Mouse (Mus musculus) thymus, postnatal 10 days (tissue): ENCODE results near the gene Clstn2.

Experiments
- DNase-seq, 2 experiments: peaks; one replicate each; pipeline ENCODE4 v3.0.0; 2021; ENCODE audit warnings: low spot score in 2 of 2

Clstn2 gene

DNA sequence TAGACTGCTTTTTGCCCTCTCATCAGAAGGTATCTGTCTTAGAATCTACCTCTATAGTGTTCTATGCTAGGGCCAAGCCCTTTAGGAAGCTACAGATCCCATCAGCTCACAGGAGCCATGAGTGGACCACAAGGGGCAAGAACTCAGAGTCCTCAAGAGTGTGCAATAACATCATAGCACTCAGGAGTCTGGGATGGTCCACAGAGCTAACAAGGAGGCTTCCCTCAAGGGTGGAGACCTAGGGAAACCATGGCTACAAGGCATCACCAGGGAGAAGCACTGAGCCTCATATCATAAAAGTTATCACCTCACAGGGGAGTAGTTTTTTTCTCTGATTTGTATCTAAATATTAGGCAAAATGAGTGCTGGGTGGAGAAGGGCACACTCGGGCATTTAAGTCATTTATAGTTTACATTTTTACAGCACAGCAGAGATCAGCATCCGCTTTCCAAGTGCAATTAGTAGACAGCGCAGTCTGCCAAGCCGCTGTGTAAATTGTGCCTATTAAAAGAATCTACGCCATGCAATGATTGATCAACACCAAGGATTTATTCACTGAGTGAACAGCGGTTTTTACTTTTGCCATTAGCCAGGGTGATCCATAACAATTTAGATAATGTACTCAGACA is 82.5 kb downstream of the Clstn2 start:
- DNase-seq: no peak

- no peak for DNase-seq
These were observed 113.7 kb downstream of the Clstn2 start for GRCm38 (mm10) chr9:97919326-97919725.

GRCm38 (mm10) chr9:97891415-97891814 is 141.6 kb downstream of the Clstn2 start:
- DNase-seq: no peak

- DNase-seq: no peak
These were observed 149.6 kb downstream of the Clstn2 start for GRCm38 (mm10) chr9:97883336-97883735.

DNA sequence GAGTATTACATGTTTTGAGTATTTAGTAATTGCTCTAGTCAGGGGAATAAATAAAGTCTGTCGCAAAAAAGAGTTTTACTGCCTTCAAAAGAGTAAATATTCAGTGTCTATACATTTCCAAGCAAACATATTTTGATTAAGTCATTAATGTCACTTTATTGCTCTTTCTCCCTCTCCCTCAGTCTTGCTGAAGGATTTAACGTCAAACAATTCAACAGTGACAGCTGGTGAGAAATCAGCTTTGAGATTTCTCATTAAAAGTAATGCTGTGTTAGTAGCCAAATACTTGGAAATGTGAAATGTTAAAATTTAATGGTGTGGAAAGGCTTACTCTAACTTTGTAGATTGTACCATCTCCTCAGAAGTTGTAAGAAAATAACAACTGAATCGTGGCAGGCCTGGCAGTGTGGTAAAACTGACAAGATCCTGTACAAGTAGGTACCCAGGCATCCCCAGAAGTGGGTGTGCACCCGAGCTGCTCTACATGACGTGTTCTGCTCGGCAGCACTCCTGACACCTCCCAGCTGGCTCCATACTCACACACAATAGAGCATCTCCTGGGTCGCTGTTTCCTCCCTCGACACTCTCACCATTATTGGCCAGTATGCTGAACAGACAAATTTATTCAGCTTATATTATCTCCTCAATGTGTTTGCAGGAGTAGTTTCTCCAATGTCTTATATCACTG is 165.8 kb downstream of the Clstn2 start:
- no peak for DNase-seq

DNA sequence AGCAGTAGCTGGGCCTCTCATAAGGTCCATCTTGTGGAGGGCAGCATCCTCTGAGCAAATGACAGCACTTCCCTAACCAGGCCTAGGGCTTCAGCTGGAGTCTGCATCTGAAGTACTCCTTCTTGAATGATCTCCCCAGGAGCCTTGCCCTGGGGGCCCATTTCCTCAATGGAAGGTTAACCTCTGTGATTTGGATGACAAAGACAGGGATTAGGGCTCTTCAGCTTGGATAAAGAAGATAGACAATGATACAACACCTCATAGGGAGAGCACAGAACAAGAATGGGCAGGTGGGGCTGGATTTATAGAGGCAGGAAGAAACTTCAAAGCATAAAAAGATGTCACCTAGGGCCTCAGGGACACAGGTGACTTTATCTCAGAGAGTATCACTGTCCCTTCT is 180.1 kb downstream of the Clstn2 start:
- DNase-seq: no peak

DNA sequence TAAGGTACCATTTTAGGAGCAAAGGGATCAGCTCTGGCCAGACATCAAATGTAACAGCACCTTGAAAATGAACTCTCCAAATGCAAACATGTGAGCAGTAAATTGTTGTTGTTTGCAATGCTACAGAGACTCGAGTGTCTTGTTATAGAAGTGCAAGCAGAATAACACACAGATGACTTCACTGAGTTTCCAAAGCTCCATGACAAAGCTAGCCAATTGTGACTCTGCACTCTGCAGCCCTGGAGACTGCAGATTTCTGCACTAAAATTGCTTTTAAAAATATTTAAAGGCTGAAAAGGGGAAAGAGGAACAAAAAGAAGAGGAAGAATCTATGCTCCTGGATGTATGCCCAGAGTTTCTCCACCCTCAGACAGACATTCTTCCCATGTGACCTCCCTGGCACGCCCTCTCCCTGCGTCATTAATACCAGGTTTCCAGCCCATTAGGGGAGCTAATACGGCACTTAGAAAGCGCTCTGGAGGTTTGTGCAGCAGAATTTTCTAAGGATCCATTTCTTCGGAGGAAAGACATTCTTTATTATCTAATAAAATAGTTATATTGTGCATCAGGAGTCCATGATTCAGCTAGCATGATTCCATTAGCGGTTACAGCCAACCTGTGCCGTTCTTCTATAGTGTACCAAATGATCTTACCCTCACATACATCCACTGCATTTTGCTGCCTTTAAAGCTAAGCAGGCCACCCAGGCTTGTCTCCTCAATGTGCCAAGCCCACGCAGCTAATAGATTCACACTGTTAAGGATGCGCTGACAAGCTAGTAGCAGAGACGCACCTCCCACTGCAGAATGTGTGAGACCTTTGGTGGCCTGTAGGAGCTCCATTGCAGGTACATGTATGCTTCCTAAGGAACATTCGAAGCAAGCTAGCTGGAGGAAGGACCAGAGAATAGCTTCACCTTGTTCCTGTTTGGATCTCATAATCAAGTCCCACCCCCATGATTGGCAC is 184.8 kb downstream of the Clstn2 start:
- no peak for DNase-seq

GRCm38 (mm10) chr9:97842054-97842453 is 190.9 kb downstream of the Clstn2 start:
- DNase-seq: no peak

- no peak for DNase-seq
These were observed 201.8 kb downstream of the Clstn2 start for GRCm38 (mm10) chr9:97831216-97831615.

DNA sequence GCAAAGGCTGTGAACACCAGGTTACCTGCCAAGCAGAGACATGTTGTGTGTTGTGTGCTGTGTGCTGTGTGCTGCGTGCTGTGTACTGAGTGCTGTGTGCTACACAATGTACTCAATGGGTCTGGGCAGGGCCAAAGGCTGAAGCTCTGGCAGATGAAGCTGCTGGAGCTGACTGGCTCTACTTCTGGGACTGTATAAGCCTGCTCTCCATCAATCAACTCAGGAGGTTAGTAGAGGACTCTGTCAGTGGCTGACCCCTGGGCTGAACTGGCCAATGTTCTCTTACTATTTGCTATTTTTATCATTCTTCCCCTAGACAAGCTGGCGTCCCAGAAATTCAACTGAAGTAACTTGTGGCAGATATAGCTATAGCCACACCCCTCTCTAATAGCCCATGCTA is 203.1 kb downstream of the Clstn2 start:
- no peak for DNase-seq

DNA sequence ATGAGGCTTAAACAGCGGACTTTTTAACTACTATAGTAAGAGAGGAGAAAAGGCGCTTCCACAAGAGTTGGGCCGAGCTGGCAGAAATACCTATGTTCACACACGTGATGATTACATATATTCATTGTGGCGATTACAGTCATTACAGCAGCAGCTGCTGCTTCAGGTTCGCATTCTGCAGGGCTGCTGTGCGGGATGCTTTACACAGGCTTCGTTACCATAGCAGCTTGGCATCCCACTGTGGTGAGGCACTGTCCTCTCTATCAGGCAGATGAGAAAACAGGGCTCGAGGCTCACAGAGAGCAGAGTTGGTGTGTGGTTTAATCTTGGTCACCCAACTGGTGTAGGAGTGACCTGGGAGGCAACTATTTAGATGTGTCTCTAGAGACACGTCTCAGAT is 205.3 kb downstream of the Clstn2 start:
- no peak for DNase-seq

DNA sequence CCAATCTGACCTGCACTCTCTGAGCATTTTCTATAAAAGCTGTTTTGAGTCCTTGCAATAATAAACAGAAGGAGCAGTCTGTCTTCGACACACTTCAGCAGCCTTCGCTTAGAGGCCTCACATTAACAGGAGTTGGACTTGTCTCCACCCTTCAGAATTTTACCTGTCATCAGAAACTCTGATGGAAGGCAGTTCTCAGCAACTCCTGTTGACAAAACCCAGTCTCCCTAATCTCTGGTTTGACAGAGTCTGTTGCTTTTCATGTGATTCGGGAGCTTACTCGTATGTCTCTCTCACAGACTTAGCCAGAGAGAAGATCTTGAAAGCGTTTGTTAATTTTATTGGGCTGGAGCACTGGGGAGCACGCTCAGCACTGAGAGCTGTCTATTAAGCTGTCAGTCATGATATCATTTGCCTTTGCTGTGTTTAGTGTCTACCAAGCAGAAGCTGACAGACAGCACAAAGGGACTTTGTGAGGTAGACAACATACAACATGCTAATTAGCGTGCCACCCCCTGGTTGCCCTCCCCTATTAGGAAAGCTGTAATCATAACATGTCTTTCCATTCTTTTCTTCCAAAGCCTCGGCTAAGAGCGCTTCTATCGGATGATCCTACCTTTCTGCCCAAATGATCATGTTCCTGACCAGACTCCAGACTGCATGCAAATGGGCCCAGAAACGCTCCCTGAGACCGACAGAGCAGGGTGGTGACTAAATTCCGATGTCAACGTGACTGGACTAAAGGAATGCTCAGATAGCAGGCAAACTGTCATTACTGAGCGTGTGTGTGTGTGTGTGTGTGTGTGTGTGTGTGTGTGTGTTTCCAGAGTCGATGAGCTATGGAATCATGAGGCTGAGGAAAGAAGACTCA is 206.7 kb downstream of the Clstn2 start:
- no peak for DNase-seq

DNA sequence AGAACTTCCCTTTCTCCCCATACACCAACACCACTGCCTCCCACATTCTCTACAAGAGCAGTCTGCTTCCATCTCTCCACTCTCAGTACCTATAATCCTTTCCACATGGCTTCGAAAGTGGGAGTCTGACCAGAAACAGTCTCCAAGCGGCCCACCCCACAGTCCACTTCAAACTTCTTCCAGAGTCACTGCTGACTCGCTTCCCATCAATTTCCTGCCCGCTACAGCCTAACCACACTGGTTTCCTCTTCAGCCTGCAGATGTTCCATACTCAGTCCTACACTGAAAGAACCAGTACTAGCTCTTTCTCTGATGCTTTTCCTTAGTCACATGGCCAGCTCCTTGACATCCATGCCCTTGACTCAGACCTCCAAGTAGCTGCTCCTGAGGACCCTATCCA is 215.9 kb downstream of the Clstn2 start:
- DNase-seq: no peak

- no peak for DNase-seq
These were observed 216.7 kb downstream of the Clstn2 start for GRCm38 (mm10) chr9:97816143-97816805.

GRCm38 (mm10) chr9:97813157-97813556 is 219.8 kb downstream of the Clstn2 start:
- no peak for DNase-seq

GRCm38 (mm10) chr9:97807031-97807430 is 225.9 kb downstream of the Clstn2 start:
- no peak for DNase-seq

DNA sequence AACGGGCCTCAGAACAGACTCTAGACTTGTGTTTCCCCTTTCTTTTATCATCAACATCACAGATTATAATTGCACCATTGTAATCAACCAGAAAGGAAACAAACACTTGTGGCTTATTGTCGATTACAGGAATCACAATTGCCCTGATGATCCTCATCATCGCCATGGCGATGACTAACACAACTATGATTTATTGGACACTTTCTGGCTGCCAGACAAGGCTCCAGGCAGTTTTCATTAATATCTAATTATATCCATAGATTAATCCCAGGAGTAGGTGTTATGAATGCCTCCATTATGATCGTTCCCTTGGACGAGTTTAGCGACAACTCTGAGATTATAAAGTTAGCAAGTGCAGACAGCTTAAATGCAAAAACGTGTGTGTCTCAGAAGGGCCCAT is 239.3 kb downstream of the Clstn2 start:
- DNase-seq: no peak

DNA sequence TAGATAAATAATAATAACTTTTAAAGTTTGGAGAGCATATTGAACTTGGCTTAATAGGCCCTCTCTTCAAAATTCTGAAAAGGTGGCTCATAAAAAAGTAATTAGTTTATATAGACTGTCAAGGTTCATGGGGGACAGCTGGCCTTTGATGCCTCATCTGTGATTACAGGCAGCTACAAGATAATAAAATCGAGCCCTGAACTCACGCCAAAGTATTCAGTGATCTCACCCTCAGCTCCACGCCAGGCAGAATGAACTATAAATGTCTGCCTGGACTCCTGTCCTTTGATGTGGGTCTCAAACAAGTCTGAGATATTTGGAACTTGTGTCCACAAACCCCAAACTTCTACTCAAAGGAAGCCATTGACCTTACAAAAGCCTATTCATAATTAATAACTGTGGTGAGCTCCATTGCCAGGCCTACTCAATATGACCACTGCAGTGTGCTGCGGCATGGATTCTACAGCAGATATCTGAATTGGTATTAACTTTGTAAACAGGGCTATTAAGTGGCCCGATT is 244.8 kb downstream of the Clstn2 start:
- no peak for DNase-seq

GRCm38 (mm10) chr9:97780032-97780616 is 252.9 kb downstream of the Clstn2 start:
- DNase-seq: no peak

- DNase-seq: no peak
These were observed 257.2 kb downstream of the Clstn2 start for GRCm38 (mm10) chr9:97775770-97776169.
